Mouse (Mus musculus): Measurements from ENCODE around the gene 2310022A10Rik.

GRCm38 (mm10) chr7:27536618-27537017 lies 16.4 kb upstream of the 2310022A10Rik start:
- TF ChIP-seq CTCF (IDR thresholded peaks at IDR 0.05), result no peak
- TF ChIP-seq POLR2A (IDR thresholded peaks at IDR 0.05; ENCODE audit: insufficient read depth, low read depth, low read length), result no peak

All from heart, adult 2 months (tissue).